Mouse (Mus musculus) hematopoietic stem cell, adult 5-6 weeks (primary cell): ENCODE data around the gene Mum1l1. TPM values are rescaled to one million over a fixed set of nuclear protein-coding genes. Genes with fewer than 3 reads are reported as not detected.

Experiments
- total RNA-seq: library from RNA; stranded (forward); fragments of 172-1452, 232-1000 nt; gene quantifications from 2 replicates; pipeline ENCODE4 v1.2.3, GENCODE M21; 2017

Mum1l1 gene
- total RNA-seq, 1 experiment from 2014 or later, result 1.2 TPM

Other genes with a start within 250 kb of the Mum1l1 start
- not detected in 2 replicates for gene Serpina7, start 124.8 kb upstream of the Mum1l1 start, total RNA-seq
- not detected in 2 replicates for gene 4930513O06Rik, start 123.8 kb upstream of the Mum1l1 start, total RNA-seq
- gene 4933428M09Rik, start 30.8 kb upstream of the Mum1l1 start, total RNA-seq, result not detected in 2 replicates
- gene Trap1a, start 123.6 kb downstream of the Mum1l1 start, total RNA-seq, result not detected in 2 replicates